In the genomic region with DNA sequence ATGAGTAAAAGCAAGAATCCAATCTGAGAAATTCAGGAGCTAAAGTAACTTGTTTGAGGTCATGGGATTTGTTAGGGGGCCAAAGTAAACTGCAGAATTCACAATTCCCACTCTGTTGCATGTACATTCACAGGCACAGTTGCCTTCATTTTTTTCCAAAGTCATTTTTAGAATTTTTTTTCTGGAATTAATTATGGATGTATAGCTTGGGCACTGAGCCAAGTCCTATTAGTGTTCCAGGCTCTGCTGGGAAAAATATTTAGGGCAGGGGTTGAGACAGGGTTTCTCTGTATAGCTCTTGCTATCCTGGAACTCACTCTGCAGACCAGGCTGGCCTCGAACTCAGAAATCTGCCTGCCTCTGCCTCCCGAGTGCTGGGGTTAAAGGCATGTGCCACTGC, we compare ENCODE assay signal across 25 mouse cellular contexts.
"Had no signal": no experiment of that assay in that cellular context is flagged by ENCODE, and none has a peak within 500 bp of the region (broad histone marks: within the 10 kb centered on the region; RNA-seq: fewer than 3 reads in every experiment).

No protein-coding gene starts in this region.

- H3K4me2 ChIP-seq: heart, embryonic 12.5 days; hindbrain, embryonic 12.5 days; hindbrain, embryonic 14.5 days; intestine, embryonic 15.5 days; limb, embryonic 13.5 days; liver, embryonic 11.5 days; liver, embryonic 13.5 days had no signal

- DNase-seq: gastrocnemius, adult 2 months; gastrocnemius, postnatal 10 days; gastrocnemius, postnatal 25 days; heart, postnatal 10 days; heart, postnatal 4 days; kidney, adult 18-20 months; kidney, adult 8-10 months; kidney, postnatal 10 days; kidney, postnatal 25 days; kidney, postnatal 4 days; liver; liver, embryonic 13.5 days had no signal

- H3K27ac ChIP-seq: gastrocnemius, adult 2 months; heart, embryonic 10.5 days; hindbrain, embryonic 10.5 days; hindbrain, embryonic 12.5 days; hindbrain, embryonic 14.5 days; intestine, embryonic 15.5 days; layer of hippocampus, adult 2 months; left cerebral cortex, adult 2 months; limb, embryonic 13.5 days; liver, embryonic 13.5 days had no signal

- H3K9me3 ChIP-seq: heart, embryonic 10.5 days; heart, embryonic 12.5 days; hindbrain, embryonic 10.5 days; hindbrain, embryonic 12.5 days; intestine, embryonic 15.5 days; limb, embryonic 13.5 days; liver, embryonic 13.5 days had no signal

- H3K36me3 ChIP-seq: heart, embryonic 10.5 days; heart, embryonic 12.5 days; hindbrain, embryonic 10.5 days; hindbrain, embryonic 12.5 days; intestine, embryonic 15.5 days; limb, embryonic 13.5 days; liver, embryonic 13.5 days had no signal

- H3K4me3 ChIP-seq: gastrocnemius, adult 2 months; heart, embryonic 10.5 days; heart, embryonic 12.5 days; hindbrain, embryonic 10.5 days; hindbrain, embryonic 12.5 days; intestine, embryonic 15.5 days; layer of hippocampus, adult 2 months; left cerebral cortex, adult 2 months; limb, embryonic 13.5 days; liver, embryonic 13.5 days had no signal

- H3K4me1 ChIP-seq: heart, embryonic 10.5 days; hindbrain, embryonic 12.5 days; intestine, embryonic 15.5 days; limb, embryonic 13.5 days; liver, embryonic 13.5 days had no signal

- H3K9ac ChIP-seq: heart, embryonic 12.5 days; hindbrain, embryonic 12.5 days; hindbrain, embryonic 14.5 days; intestine, embryonic 15.5 days; limb, embryonic 13.5 days; liver, embryonic 13.5 days had no signal

- H3K27me3 ChIP-seq: heart, embryonic 12.5 days; hindbrain, embryonic 12.5 days; intestine, embryonic 15.5 days; limb, embryonic 13.5 days; liver, embryonic 13.5 days had no signal

- ATAC-seq: hindbrain, embryonic 16.5 days; inflammation-experienced regulatory T-cells, adult 6 months; intestine, embryonic 15.5 days; intestine, postnatal 0 days had no signal
